ENCODE assay signal across 8 mouse cellular contexts in genomic region chr14:76506425-76507205, GRCm38 (mm10). TPM values are rescaled to one million over a fixed set of nuclear protein-coding genes. Genes with fewer than 3 reads are reported as not detected.
DNase-seq lines count a peak whose midpoint lies in the region; ATAC-seq and TF ChIP-seq lines count a peak whose summit lies in the region.

No protein-coding gene starts in this region.

- TF ChIP-seq EP300 in liver, postnatal 0 days (IDR thresholded peaks at IDR 0.05; ENCODE audit: low read depth), result no peak

- no peak for ATAC-seq in megakaryocyte, adult 5-6 weeks (ENCODE audit: poor library complexity, severe bottlenecking)
- ATAC-seq in forebrain, embryonic 12.5 days (ENCODE audit: low FRiP score), result no peak
- no peak for ATAC-seq in hindbrain, embryonic 15.5 days (ENCODE audit: low FRiP score, low read depth)
- ATAC-seq in liver, postnatal 0 days, result no peak
- ATAC-seq in activated CD4-positive, CD25-positive, alpha-beta regulatory T cell, adult 4 months, result no peak

- H3K9me3 ChIP-seq in megakaryocyte, embryonic 14.5 days, result peaks cover 7% of the 10 kb centered on the region
- H3K9me3 ChIP-seq in forebrain, embryonic 12.5 days, result no peaks in the 10 kb centered on the region
- H3K9me3 ChIP-seq in hindbrain, embryonic 15.5 days, result no peaks in the 10 kb centered on the region
- H3K9me3 ChIP-seq in liver, postnatal 0 days (ENCODE audit: low read length), result no peaks in the 10 kb centered on the region

- TF ChIP-seq CTCF in liver, postnatal 0 days (IDR thresholded peaks at IDR 0.05; ENCODE audit: low read depth), result no peak

- peaks cover 8% of the 10 kb centered on the region for H3K27me3 ChIP-seq in megakaryocyte, embryonic 14.5 days (replicated peaks)
- H3K27me3 ChIP-seq in forebrain, embryonic 12.5 days, result no peaks in the 10 kb centered on the region
- H3K27me3 ChIP-seq in hindbrain, embryonic 15.5 days, result no peaks in the 10 kb centered on the region
- H3K27me3 ChIP-seq in liver, postnatal 0 days (ENCODE audit: insufficient read depth, low read length), result no peaks in the 10 kb centered on the region

- peak overlapping the region; percentile 93 for H3K4me3 ChIP-seq in megakaryocyte, embryonic 14.5 days (replicated peaks)
- peak overlapping the region; percentile 89 for H3K4me3 ChIP-seq in brown adipose tissue, adult 24 weeks (ENCODE audit: insufficient read depth, low read depth, low read length)
- peak overlapping the region; percentile 61 for H3K4me3 ChIP-seq in forebrain, embryonic 12.5 days (replicated peaks)
- H3K4me3 ChIP-seq in hindbrain, embryonic 15.5 days, result peak overlapping the region; percentile 64
- H3K4me3 ChIP-seq in liver, postnatal 0 days (ENCODE audit: low read depth, low read length), result peak overlapping the region; percentile 91

- H3K36me3 ChIP-seq in megakaryocyte, embryonic 14.5 days (replicated peaks; ENCODE audit: low read length), result peaks cover 35% of the 10 kb centered on the region
- peaks cover 34% of the 10 kb centered on the region for H3K36me3 ChIP-seq in forebrain, embryonic 12.5 days (replicated peaks)
- 0 out of 2 replicates have a peak, but pooled peaks cover 7% of the 10 kb centered on the region for H3K36me3 ChIP-seq in hindbrain, embryonic 15.5 days
- peaks cover 9% of the 10 kb centered on the region for H3K36me3 ChIP-seq in liver, postnatal 0 days (replicated peaks; ENCODE audit: insufficient read depth, low read length)

- WGBS in forebrain, embryonic 12.5 days, result 51% methylated on average over 27 of the region's 27 CpGs
- WGBS in hindbrain, embryonic 15.5 days, result 32% methylated on average over 27 of the region's 27 CpGs
- WGBS in liver, postnatal 0 days (ENCODE audit: insufficient replicate concordance), result 69% methylated on average over 27 of the region's 27 CpGs

- H3K9ac ChIP-seq in forebrain, embryonic 12.5 days, result peak overlapping the region; percentile 96
- H3K9ac ChIP-seq in hindbrain, embryonic 15.5 days, result peak overlapping the region; percentile 91
- H3K9ac ChIP-seq in liver, postnatal 0 days (replicated peaks), result peak overlapping the region; percentile 97

- peak overlapping the region; percentile 92 for H3K4me2 ChIP-seq in forebrain, embryonic 12.5 days
- H3K4me2 ChIP-seq in hindbrain, embryonic 15.5 days, result peak overlapping the region; percentile 90
- peak overlapping the region; percentile 84 for H3K4me2 ChIP-seq in liver, postnatal 0 days (ENCODE audit: low read depth, low read length)

- H3K27ac ChIP-seq in brown adipose tissue, adult 24 weeks (replicated peaks; ENCODE audit: low read depth, low read length), result peak overlapping the region; percentile 46; the same call in 1 of the 2 replicates
- peak overlapping the region; percentile 100 for H3K27ac ChIP-seq in forebrain, embryonic 12.5 days
- H3K27ac ChIP-seq in hindbrain, embryonic 15.5 days (replicated peaks), result peak overlapping the region; percentile 98
- H3K27ac ChIP-seq in liver, postnatal 0 days (ENCODE audit: low read depth), result peak overlapping the region; percentile 98

- H3K4me1 ChIP-seq in megakaryocyte, embryonic 14.5 days, result peaks cover 37% of the 10 kb centered on the region
- H3K4me1 ChIP-seq in brown adipose tissue, adult 24 weeks (ENCODE audit: control insufficient read depth, insufficient read depth, insufficient read length, low read length), result peaks cover 5% of the 10 kb centered on the region; the same call in 1 of the 2 replicates
- peaks cover 28% of the 10 kb centered on the region for H3K4me1 ChIP-seq in forebrain, embryonic 12.5 days
- peaks cover 28% of the 10 kb centered on the region for H3K4me1 ChIP-seq in hindbrain, embryonic 15.5 days (replicated peaks)
- H3K4me1 ChIP-seq in liver, postnatal 0 days (ENCODE audit: insufficient read depth), result peaks cover 15% of the 10 kb centered on the region

- no peak for DNase-seq in liver, postnatal 0 days
- no peak for DNase-seq in frontal cortex, adult 2 months (ENCODE audit: extremely low spot score in 1 of 2, low spot score in 1 of 2)

RNA-seq across cellular contexts. Expression of gene Serp2, which starts 50.1 kb away (rescaled TPM):
- 0.47 TPM in 1 of 2 replicates, not detected in the other for polyA plus RNA-seq in megakaryocyte, embryonic 14.5 days (2012; ENCODE audit: insufficient read depth, low replicate concordance)
- not detected in 2 replicates for total RNA-seq in megakaryocyte, adult 5-6 weeks (2015)
- total RNA-seq in megakaryocyte, adult 5-6 weeks (2017), result not detected in 2 replicates
- polyA plus RNA-seq in brown adipose tissue, adult 24 weeks (2012; ENCODE audit: insufficient read depth, insufficient read length, missing spikeins), result not detected in 2 replicates
- polyA plus RNA-seq in forebrain, embryonic 12.5 days (2016; fragmentation: Nextera tagmentation; extraction: Ambion mirVana), result 43.4 and 45.3 TPM in 2 replicates
- 203 and 213 TPM in 2 replicates for polyA plus RNA-seq in hindbrain, embryonic 15.5 days (2015; fragmentation: Nextera tagmentation; extraction: Ambion mirVana)
- polyA plus RNA-seq in liver, postnatal 0 days (2015; fragmentation: Nextera tagmentation; extraction: Ambion mirVana), result 0.58 and 0.75 TPM in 2 replicates
- polyA plus RNA-seq in activated CD4-positive, CD25-positive, alpha-beta regulatory T cell, adult 4 months (2017; shearing (Covaris generic)), result 1 to 10 TPM; 3.8 to 5.4 TPM
- 195 and 205 TPM in 2 replicates for polyA plus RNA-seq in frontal cortex, adult 2 months (2012; rRNA removed)

Comparison
In these comparisons a context has a peak if more than half of its experiments do, and no peak if none do; other contexts are left out.
1. H3K27ac ChIP-seq: peak in every context shown above with its lines; median percentile 100 in forebrain, embryonic 12.5 days; 98 in hindbrain, embryonic 15.5 days; 98 in liver, postnatal 0 days; 46 in brown adipose tissue, adult 24 weeks.